Mouse (Mus musculus): Measurements from ENCODE around the gene Cpm. TPM values are rescaled to one million over a fixed set of nuclear protein-coding genes. Genes with fewer than 3 reads are reported as not detected.

The Cpm gene
- total RNA-seq, 2 experiments from 2014 or later = 7.5 to 8.1 TPM

DNA sequence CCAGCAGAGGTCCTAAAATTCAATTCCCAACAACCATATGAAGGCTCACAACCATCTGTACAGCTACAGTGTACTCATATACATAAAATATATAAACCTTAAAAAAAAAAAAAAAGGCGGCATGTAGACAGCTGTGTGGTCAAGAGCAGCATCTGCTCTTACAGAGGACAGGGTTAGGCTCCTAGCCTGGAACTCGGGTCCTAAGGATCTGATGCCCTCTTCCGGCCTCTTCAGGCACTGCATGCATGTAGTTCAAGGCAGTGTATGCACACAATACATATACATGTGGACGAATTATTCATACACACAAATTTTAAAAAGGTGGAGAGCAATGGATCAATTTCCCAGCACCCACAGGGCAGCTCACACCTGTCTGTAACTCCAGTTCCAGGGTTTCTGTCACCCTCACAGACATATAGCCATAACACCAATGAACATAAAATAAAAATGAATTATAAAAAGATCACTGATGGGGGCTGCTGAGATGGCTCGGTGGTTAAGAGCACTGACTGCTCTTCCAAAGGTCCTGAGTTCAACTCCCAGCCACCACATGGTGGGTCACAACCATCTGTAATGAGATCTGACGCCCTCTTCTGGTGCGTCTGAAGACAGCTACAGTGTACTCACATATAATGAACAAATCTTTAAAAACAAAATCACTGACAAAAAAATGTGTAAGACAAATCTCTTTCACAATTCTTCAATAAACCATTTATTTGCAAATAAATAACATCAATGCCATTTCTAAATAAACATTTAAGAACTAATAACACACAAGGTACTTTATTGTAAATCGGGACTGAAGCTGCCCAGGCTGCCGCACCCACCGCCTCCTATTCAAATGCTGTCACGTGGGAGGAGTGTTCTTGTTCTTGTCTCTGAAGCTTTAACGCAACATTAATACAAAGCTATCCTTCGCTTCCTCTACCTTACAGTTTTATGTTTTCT is 59.2 kb downstream of the Cpm start:
- no peak for DNase-seq (ENCODE audit: low spot score in 2 of 2)
- intact Hi-C loops (cut with DNase I) = no loop called here

DNA sequence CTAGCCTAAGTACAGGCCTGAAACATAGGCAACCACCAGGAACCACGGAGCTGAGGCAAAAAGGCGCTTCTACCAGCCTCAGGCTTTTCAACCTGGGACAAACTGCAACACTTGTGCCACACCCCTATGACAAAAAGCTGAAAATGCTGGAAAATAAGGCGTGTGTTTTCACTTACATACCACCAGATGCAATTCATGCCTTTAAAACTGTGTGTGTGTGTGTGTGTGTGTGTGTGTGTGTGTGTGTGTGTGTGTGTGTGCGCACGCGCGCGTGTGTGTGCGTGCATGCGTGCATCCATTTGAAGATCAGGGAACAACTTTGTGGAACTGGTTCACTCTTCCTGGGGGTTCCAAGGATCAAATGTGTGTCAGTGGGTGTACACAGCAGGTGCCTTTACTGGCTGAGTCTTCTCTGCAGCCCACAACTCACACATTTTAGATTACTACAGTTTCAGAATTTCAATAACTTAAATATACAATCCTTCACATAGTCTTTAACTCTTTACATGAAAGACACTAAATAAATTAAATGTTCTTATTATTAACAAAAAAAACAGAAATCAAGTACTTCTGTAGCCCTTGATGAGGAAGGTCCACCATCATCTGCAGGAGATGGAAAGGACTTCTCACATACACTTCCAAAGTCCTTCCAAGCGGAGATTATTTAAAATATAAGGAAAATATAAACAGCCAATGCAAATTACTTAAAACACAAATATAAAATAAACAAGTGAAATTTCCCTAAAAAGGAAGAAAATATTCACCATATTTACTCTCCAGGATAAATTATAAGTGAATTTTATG is 60.2 kb downstream of the Cpm start:
- no peak for DNase-seq (ENCODE audit: low spot score in 2 of 2)
- intact Hi-C loops (cut with DNase I) = no loop called here

DNA sequence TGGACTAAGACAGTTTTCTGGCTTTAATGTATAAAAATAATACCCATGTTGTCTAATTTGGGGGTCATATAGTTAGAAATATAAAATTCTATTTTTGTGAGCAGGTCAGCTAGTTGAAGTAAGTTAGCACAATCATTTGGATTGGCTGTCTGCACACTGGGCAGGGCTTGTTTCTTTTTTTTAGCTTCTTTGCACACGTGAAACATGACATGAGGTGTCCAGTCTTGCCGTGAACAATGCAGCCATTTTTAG is 60.7 kb downstream of the Cpm start:
- intact Hi-C loops (cut with DNase I) = no loop called here
- no peak for DNase-seq (ENCODE audit: low spot score in 2 of 2)

DNA sequence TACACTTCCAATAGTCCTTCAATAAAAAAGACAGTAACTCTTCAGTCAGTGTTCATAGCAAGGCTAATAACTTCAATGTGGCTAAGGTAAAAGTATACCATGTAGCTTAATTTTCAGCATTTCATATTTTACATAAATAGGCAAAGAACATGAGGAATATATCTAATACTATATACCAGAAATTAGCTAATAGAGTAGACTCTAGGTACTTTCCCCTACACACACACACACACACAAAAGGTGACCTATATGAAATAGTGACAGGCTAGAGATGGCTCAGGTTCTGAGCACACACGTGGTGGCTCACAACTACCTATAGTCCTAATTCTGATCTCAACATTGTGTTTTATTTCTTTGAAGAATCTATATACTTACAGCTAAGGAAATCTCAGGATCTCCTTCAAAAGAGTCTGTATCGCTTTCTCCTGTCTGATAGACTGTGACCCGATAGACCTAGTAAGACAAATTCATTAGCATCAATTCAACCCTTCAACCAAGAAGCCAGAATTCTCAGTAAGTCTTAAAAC is 61.5 kb downstream of the Cpm start:
- intact Hi-C loops (cut with DNase I) = no loop called here
- no peak for DNase-seq (ENCODE audit: low spot score in 2 of 2)

DNA sequence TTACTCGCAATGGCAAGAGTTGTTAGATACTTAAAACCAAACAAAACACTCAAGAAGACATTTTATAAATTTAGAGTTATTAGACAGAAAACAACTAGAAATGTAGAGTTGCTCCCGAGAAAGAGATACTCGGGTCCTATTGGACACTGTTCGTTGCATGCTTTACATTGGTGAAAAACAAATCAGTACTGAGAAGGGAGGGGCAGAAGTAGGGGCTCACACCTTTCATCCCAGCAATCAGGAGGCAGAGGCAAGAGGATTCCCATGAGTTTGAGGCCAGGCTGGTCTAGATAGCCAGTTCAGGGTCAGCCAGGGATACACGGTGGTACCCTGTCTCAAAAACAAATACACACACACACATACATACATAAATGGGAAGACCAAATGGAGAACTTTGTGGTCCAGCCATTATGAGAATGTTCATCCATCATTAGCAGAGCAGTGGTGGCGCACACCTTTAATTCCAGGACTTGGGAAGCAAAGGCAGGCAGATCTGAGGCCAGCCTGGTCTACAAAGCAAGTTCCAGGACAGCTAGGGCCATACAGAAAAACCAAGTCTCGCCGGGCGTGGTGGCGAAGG is 62.2 kb downstream of the Cpm start:
- DNase-seq (ENCODE audit: low spot score in 2 of 2) = no peak
- intact Hi-C loops (cut with DNase I) = no loop called here

DNA sequence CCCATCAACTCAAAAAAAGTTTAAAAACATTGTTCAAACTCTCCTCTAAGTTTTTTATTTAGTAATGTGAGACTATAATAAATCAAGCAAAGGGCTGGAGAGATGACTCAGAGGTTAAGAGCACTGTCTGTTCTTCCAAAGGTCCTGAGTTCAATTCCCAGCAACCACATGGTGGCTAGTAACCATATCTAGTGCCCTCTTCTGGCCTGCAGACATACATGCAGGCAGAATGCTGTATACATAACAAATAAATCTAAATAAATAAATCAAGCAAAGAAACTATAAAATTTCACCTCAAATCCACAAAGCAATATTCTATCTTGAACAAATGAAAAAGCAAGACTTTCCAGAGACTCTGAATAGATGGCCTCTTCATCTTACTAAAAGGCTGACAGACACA is 62.9 kb downstream of the Cpm start:
- intact Hi-C loops (cut with DNase I) = no loop called here

DNA sequence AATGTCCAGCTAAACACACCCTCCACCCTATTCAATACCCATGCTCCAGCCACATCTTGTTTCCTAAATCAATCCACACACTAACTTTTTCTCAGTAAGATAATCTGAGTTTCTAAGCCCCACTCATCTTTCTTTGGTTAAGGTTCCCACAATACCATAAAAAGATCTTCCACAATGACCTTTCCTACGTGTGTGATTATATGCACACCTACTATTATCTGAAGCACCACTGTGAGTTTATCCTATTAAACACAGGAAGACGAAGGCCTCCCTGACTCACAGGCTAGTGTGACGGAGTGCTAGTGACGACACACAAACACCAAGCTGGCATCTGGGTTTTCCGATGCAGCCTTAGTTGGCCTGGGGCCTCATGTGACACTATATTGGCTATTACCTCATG is 63.7 kb downstream of the Cpm start:
- intact Hi-C loops (cut with DNase I) = no loop called here
- no peak for DNase-seq (ENCODE audit: low spot score in 2 of 2)

More for the DNA sequence above, 62.9 kb downstream of the Cpm start:
- DNase-seq (ENCODE audit: low spot score in 2 of 2) = no peak

DNA sequence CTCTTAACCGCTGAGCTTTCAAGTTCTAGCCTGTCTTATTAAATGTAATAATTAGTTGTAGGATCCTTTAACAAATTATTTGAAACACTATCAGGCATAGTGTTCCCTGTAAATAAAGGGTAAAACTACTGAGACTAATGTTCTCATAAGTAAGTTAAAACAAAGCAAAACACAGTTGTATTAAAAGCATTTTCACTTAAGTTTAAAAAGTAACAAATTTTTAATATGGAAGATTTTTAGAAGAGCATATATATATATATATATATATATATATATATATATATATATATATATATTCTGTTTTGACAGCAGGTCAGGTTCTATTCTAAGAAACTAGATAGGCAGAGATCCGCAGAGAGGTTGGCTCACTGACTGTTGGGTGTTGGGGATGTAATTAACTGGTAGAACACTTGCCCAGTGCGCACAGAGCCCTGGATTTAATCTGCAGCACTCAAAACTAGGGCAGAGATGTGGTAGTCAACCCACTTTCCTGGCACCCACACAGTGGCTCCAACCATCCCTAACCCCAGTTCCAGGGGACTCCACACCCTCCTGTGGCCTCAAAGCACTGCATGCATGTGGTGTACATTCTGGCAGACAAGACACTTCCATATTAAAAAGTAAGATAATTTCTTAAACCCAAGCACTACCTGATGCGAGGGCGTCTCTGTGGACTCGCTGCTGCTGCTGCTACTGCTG is 65.1 kb downstream of the Cpm start:
- intact Hi-C loops (cut with DNase I) = no loop called here
- no peak for DNase-seq (ENCODE audit: low spot score in 2 of 2)

DNA sequence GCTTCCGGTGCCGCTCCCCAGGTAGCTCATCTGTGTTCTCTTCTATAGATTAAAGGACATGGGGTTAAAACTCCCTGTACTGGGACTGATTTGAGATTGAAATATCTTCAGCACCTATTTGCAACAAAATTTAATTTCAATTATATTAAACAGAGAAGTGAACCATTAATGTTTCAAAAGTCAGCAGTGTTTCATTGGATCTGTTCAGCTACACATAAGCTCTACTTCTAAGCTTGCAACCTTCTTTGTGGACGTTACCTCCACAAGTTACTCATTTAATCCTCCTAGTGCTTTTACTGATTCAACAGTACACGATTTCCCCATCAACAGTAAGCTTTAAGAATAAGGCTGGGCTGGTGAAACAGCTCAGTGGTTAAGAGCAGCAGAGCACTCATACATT is 65.7 kb downstream of the Cpm start:
- no peak for DNase-seq (ENCODE audit: low spot score in 2 of 2)
- intact Hi-C loops (cut with DNase I) = no loop called here

DNA sequence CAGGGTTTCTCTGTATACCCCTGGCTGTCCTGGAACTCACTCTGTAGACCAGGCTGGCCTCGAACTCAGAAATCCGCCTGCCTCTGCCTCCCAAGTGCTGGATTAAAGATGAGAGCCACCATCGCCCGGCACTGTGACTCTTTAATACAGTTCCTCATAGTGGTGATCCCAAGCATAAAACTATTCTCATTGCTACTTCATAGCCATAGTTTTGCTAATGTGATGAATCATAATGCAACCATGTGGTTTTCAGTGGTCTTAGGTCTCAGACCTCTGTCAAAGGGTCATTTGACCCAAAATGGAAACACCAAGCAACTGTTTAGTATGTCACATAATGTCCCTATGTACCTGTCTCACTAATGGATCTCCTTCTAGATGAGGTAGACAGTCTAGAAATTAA is 66.3 kb downstream of the Cpm start:
- intact Hi-C loops (cut with DNase I) = no loop called here
- no peak for DNase-seq (ENCODE audit: low spot score in 2 of 2)

DNA sequence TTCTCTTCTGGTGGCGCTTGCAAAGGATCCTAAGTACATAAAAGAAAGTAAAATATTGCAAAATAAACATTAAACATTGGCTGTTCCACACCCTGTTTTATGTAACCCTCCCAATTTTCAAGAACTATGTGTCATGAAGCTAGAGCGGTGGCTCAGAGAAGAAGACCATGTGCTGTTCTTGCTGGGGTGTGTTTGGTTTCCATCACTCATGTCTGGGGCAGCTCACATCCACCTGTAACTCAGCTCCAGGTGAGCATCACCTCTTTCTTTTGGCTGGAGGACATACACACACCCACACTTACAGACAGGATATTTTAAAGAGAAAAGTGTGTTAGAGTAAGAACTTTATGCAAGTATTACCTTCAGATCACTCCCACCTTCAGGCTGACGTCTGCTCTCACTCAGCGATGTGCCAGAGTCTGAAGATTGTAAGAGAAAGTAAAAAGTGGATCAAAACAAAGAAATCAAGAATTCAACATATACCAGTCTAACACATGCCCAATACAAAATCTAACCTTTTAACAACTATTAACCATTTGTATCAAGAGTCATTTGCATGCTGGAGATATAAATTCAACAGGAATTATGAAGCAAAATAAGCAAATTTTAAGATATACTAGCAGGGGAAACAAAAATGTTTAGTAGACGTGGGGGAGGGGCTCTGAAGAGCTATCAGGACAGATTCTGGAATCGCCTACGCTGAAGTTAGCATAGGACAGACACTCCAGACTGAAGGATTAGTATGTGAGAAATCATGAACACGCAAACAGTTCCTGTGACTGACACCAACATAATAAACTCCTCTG is 66.9 kb downstream of the Cpm start:
- intact Hi-C loops (cut with DNase I) = no loop called here
- no peak for DNase-seq (ENCODE audit: low spot score in 2 of 2)

DNA sequence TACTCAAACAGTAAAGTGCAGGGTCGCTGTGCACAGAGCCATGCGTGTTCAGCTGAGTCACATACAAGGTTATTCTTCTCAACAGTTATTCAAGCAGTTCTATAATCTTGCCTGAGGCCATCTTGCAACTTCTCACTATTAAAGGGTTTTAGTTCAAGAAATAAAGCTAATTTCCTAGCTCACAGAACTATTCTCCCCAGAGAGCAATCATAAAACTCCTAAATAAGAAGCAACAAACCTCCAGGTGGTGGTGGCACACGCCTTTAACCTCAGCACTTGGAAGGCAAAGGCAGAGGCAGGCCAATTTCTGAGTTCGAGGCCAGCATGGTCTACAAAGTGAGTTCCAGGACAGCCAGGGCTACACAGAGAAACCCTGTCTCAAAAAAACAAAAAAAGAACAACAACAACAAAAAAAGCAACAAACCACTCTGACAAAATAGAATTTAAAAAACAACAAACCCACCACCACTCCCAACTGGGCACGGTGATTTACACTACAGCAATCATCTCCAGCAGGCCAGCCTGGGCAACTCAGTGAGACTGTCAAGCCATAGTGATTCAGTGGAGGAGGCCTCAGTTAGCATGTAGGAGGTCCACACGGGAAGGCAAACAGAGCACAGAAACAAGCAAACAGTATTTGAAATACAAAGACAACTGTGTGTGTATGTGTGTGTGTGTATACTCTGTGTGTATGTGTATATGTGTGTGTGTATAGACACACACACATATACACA is 67.7 kb downstream of the Cpm start:
- intact Hi-C loops (cut with DNase I) = no loop called here
- DNase-seq (ENCODE audit: low spot score in 2 of 2) = no peak

DNA sequence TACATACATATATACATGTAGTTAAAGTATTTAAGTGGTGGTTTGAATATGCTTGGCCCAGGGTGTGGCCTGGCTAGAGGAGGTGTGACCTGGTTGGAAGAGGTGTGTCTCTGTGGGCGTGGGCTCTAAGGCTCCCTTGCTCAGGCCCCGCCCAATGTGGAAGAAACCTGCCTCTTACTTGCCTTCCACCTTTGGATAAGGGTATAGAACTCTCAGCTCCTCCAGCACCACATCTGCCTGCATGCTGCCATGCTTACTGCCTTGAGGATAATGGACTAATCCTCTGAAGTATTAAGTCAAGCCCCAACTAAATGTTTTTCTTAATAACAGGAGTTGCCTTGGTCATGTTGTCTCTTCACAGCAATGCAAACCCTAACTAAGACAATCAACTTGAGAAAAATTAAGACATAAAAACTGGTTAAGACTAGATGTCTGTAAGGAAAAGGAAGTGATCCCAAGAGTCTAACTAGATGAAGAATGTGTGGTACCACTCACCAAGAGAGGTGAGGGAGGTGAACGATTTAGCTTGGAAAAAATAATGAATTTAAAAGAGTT is 68.3 kb downstream of the Cpm start:
- DNase-seq (ENCODE audit: low spot score in 2 of 2) = no peak

DNA sequence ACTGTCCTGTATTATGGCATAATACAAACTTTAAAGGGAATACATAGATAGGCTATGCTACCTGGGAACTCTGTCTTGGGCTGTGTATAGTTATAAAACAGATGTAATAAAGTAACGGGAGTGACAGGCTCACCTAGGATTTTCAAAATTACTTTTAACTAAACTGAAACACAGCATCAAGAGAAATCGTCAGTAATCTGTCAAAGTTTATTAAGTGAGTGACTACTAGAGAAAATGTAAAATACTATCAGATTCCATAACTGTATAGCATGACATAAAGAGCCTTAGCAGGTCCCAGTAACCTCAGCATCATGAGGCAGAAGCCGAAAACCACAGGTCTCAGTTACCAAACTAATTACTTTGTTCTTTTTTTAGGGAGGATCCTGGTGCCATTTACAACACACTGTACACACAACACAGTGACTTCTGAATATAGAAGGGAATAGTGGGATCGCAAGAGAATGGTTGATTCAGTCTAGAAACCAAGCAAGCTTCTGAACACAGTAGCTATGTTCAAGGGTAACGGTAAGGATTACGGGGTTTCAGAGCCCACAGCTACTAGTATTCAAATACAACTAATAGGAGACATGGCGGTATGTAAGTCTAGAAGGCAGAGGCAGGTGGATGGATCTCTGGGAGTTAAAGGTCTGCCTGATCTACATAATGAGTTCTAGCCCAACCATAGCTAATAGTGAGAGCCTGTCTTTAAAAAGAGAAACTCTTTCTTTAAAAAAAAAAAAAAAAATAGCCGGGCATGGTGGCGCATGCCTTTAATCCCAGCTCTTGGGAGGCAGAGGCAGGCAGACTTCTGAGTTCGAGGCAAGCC is 69.2 kb downstream of the Cpm start:
- no peak for DNase-seq (ENCODE audit: low spot score in 2 of 2)
- intact Hi-C loops (cut with DNase I) = no loop called here

More for the DNA sequence above, 68.3 kb downstream of the Cpm start:
- intact Hi-C loops (cut with DNase I) = no loop called here

DNA sequence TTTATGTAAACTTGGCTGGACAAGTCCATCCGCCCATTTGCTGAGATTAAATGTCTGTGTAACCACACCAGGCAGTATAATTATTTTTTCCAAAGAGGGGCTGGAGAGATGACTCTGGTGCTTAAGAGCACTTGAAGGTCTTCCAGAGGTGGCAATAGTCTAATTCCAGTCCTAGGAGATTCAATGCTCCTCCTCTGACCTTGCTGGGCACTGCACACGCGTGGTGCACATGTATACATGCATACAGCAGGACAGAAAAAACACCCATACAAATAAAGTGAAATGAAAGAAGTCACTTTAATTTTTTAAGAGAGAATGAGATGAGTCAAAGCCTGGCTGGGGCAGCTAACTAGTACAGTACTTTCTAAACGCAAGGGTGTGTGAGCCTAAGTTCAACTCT is 70.6 kb downstream of the Cpm start:
- intact Hi-C loops (cut with DNase I) = no loop called here
- DNase-seq (ENCODE audit: low spot score in 2 of 2) = no peak

DNA sequence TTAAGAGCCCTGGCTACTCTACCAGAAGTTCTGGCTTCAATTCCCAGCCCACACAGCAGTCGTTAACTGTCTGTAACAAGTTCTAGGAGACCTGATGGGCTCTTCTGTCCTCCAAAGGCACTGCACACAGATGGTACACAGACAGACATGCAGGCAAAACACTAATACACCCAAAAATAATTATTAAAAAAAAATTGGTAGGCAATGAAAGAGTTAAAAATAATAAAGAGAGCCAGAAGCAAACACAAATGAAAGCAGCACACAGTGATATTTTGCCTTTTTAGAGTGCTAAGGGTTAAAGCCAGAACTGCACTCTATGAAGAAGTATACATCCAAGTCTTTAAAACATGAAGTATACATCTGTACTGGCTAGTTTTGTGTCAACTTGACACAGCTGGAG is 71.2 kb downstream of the Cpm start:
- no peak for DNase-seq (ENCODE audit: low spot score in 2 of 2)
- intact Hi-C loops (cut with DNase I) = no loop called here

DNA sequence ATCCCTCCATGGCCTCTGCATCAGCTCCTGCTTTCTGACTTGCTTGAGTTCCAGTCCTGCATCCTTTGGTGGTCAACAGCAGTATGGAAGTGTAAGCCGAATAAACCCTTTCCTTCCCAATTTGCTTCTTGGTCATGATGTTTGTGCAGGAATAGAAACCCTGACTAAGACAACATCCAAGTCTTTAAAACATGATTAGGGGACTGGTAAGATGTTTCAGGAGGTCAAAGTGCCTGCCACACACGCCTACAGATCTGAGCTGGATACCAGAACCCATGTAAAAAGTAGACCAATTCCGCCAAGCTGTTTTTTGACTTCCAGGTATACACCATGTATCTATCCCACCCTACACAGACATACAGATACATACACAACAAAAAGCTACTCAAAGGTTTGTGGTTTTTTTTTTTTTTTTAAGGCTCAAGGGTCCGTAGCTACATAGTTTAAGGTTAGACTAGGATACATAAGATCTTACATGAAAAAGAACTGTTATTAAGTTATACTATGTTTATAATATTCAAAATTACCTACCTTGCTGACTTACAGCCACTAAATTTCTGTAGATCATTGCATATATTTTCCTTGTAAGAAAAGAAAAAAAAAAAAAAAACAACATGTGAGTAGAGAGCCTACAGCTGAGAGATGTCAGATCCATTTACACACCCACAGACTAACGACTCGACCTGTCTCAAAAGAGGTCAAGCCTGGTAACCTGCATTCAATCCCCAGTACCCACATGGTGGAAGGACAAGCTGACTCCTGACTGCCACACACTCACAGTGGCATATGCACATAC is 71.9 kb downstream of the Cpm start:
- intact Hi-C loops (cut with DNase I) = no loop called here
- DNase-seq (ENCODE audit: low spot score in 2 of 2) = no peak
